Mouse (Mus musculus) cortical plate, adult 2 months (tissue): ENCODE results near the gene Hoxa5. TPM values are rescaled to one million over a fixed set of nuclear protein-coding genes. Genes with fewer than 3 reads are reported as not detected.

Experiments used
- H3K27ac ChIP-seq: fragments of 200-500 bp; 2 replicates; pipeline ENCODE4 v1.5.1; 2012; ENCODE audit warnings: low read length, control low read depth, inconsistent platforms; ENCODE audit not compliant: insufficient read depth
- H3K4me1 ChIP-seq: fragments of 200-500 bp; 2 replicates; pipeline ENCODE4 v1.6.1; 2011; ENCODE audit warnings: low read length; ENCODE audit not compliant: control insufficient read depth, insufficient read depth
- H3K4me3 ChIP-seq: fragments of 200-500 bp; 2 replicates; pipeline ENCODE4 v1.5.1; 2011; ENCODE audit warnings: mild to moderate bottlenecking, low read length, control low read depth; ENCODE audit not compliant: insufficient read depth
- CTCF ChIP-seq: fragments of 200-500 bp; IDR thresholded peaks from 2 replicates; pipeline ENCODE4 v1.5.1; 2011; ENCODE audit warnings: mild to moderate bottlenecking, control low read depth, low read length; ENCODE audit not compliant: insufficient read depth; ENCODE audit errors: extremely low read depth
- POLR2A ChIP-seq: fragments of 200-500 bp; IDR thresholded peaks from 2 replicates; pipeline ENCODE4 v1.6.1; 2011; ENCODE audit warnings: mild to moderate bottlenecking, low read length, control low read depth; ENCODE audit not compliant: insufficient read depth; ENCODE audit errors: extremely low read depth
- polyA plus RNA-seq: library from polyadenylated mRNA; depleted of rRNA; stranded (reverse); fragments of >200 nt; gene quantifications from 2 replicates; pipeline ENCODE4 v1.2.3, GENCODE M21; 2012; rRNA removed

Hoxa5 gene
- not detected in 2 replicates for polyA plus RNA-seq

GRCm38 (mm10) chr6:52204050-52204752 is at the start of gene Hoxa5:
TSS of gene Hoxa5 (minus strand) at chr6:52204587.
- H3K27ac ChIP-seq: no peak within 1 kb of the TSS
- no peak for TF ChIP-seq CTCF
- no peak for TF ChIP-seq POLR2A

DNA sequence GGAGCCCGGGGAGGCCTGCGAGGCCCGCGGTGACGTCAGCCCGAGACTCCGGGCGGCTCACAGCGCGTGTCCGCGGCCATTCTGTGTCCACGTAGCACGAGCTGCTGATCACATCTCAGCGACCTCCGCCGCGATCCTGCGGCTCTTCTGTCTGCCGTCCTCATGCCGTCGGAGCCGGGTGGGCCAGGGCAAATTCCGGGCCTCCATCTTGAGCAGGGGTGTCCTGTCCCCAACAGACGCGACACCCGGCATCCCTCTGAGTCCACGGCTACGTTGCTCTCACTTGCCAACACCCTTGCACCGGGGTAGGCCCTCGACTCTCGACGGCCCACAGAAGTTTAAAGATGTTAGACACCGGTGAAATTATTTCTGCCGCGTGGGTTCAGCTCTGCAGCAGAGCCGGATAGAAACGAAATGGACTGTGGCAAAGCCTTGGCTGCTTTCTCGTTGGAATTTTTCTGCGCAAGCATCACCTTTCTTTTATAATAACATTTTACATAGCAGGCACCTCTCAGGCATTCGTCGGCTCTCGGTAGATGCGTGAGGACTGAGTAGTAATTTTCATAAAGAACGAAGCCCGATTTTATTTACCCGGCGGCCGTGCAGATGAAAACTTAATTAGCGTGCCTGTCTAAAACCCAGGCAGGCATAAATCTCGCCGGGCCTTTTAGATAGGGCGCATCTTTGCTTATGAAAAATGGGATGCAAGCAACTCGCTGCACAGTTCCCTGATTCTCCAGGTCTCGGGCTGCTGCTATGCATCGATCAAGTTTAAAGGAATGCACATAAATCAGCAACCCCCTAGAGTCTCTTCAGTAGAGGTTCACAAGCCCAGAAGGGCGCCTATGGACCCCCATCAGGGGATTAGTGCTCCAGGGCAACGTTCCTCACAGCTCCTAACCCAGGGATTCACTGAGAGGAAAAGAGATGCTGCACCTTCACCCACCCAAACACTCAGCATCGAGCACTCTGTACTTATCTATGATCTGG is 49.4 kb upstream of the Hoxa5 start:
- no peak for TF ChIP-seq POLR2A
- no peak for TF ChIP-seq CTCF
- Histone ChIP-seq H3K27ac (no peak overlapping the region), H3K4me3 (no peak overlapping the region), H3K4me1 (no peaks in the 10 kb centered on the region)

More at GRCm38 (mm10) chr6:52204050-52204752, at the start of gene Hoxa5:
- Histone ChIP-seq H3K4me3 (no peak within 1 kb of the TSS), H3K4me1 (no peaks in the 10 kb centered on the region)

DNA sequence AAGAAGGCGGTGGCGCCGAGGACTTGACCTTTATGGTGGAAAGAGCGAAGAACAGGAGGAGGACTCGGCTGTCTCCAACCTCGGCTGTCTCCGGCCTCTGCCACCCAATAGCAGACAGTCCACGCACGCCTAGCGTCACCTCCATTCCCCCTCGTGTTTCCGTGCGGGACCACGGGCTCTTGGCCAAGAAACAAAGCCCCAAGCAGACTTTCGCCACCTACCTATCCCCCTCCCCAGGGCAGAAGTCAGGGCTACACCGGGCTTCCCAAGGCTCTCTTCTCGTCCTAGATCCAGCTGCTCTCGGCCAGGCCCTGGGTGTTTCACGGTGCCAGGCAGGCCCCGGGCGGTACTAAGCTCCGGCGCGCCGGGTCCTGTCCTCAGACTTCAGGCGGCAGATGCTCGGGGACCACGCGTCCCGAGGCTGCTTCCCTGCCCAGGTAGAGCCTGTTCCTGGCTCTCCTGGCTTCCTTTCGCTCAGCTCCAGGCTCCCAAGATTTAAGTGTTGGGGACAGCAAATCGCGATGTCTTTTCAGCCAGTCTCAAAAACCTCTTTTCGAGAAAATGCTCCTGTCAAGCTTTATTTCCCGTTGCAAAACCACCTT is 48.5 kb upstream of the Hoxa5 start:
- TF ChIP-seq CTCF: no peak
- no peak for TF ChIP-seq POLR2A
- Histone ChIP-seq H3K27ac (no peak overlapping the region), H3K4me1 (no peaks in the 10 kb centered on the region), H3K4me3 (no peak overlapping the region)

- TF ChIP-seq POLR2A: no peak
- no peak for TF ChIP-seq CTCF
- no peak overlapping the region for H3K4me3 ChIP-seq
Measured at GRCm38 (mm10) chr6:52252016-52252774, 47.8 kb upstream of the Hoxa5 start.

DNA sequence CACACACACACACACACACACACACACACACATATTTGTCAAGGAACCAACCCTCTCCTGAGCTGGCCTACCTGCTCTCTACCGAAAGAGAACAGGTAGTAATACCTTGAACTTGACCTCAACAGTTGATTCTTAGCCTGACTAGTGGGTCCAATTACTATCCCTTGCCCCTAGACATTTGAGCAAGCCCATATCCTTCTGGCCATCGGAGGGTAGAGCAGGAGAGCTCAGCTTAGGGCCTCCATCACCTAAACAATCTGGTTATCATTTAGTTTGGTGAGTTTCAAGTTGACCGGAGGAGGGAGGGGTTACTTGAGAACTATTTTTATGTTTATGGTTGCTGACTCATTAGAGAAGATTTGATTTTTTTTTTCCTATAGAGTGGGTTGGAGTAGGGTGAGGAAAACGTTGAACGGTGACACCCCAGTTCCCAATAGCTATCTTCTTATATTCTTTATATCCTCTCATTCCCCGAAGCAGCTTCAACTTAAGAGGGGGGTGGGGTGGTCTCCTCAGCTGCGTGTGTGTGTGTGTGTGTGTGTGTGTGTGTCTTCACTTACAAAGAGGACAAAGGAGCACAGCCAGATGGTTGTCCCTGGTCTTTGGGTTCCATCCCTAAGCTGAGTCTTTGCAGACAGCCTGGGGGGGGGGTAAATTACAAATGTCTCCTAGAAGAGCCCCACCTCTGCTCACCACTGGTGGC is 46.9 kb upstream of the Hoxa5 start:
- H3K27ac ChIP-seq: no peak overlapping the region
- TF ChIP-seq POLR2A (no peak), CTCF (no peak)
- H3K4me1 ChIP-seq: no peaks in the 10 kb centered on the region
- no peak overlapping the region for H3K4me3 ChIP-seq

More at GRCm38 (mm10) chr6:52252016-52252774, 47.8 kb upstream of the Hoxa5 start:
- Histone ChIP-seq H3K4me1 (no peaks in the 10 kb centered on the region), H3K27ac (no peak overlapping the region)

GRCm38 (mm10) chr6:52249826-52250225 is 45.4 kb upstream of the Hoxa5 start:
- Histone ChIP-seq H3K4me3 (no peak overlapping the region), H3K27ac (no peak overlapping the region), H3K4me1 (no peaks in the 10 kb centered on the region)
- TF ChIP-seq POLR2A (no peak), CTCF (no peak)

- Histone ChIP-seq H3K27ac (no peak overlapping the region), H3K4me1 (no peaks in the 10 kb centered on the region)
- TF ChIP-seq CTCF: no peak
- no peak for TF ChIP-seq POLR2A
Measured at GRCm38 (mm10) chr6:52249415-52249738, 45.0 kb upstream of the Hoxa5 start.

GRCm38 (mm10) chr6:52248638-52249414 is 44.4 kb upstream of the Hoxa5 start:
- H3K4me1 ChIP-seq: no peaks in the 10 kb centered on the region

More at GRCm38 (mm10) chr6:52249415-52249738, 45.0 kb upstream of the Hoxa5 start:
- no peak overlapping the region for H3K4me3 ChIP-seq

More at GRCm38 (mm10) chr6:52248638-52249414, 44.4 kb upstream of the Hoxa5 start:
- Histone ChIP-seq H3K27ac (no peak overlapping the region), H3K4me3 (no peak overlapping the region)
- no peak for TF ChIP-seq POLR2A
- TF ChIP-seq CTCF: no peak
